Mouse (Mus musculus) retina, embryonic 14.5 days (tissue): ENCODE data around the gene Btbd9.

Experiments used
- DNase-seq: peaks from one replicate; pipeline ENCODE4 v3.0.0-alpha.2; 2015; ENCODE audit warnings: low spot score

The Btbd9 gene

GRCm38 (mm10) chr17:30241720-30242322 lies 334.5 kb downstream of the Btbd9 start:
- DNase-seq, result peak; percentile 64

GRCm38 (mm10) chr17:30241061-30241460 lies 335.2 kb downstream of the Btbd9 start:
- DNase-seq, result no peak

- no peak for DNase-seq
These were observed 335.6 kb downstream of the Btbd9 start for GRCm38 (mm10) chr17:30240659-30241058.

GRCm38 (mm10) chr17:30239458-30239857 lies 336.8 kb downstream of the Btbd9 start:
- DNase-seq, result no peak

- DNase-seq, result no peak
These were observed 338.7 kb downstream of the Btbd9 start for GRCm38 (mm10) chr17:30237600-30237999.

GRCm38 (mm10) chr17:30236611-30237010 lies 339.7 kb downstream of the Btbd9 start:
- DNase-seq, result peak; percentile 37

- DNase-seq, result no peak
These were observed 340.9 kb downstream of the Btbd9 start for GRCm38 (mm10) chr17:30235380-30235779.

GRCm38 (mm10) chr17:30232698-30233097 lies 343.6 kb downstream of the Btbd9 start:
- DNase-seq, result peak; percentile 68

- no peak for DNase-seq
These were observed 344.8 kb downstream of the Btbd9 start for GRCm38 (mm10) chr17:30231483-30231882.

- no peak for DNase-seq
These were observed 345.9 kb downstream of the Btbd9 start for GRCm38 (mm10) chr17:30230428-30230827.

- no peak for DNase-seq
These were observed 347.7 kb downstream of the Btbd9 start for GRCm38 (mm10) chr17:30228439-30229215.

GRCm38 (mm10) chr17:30225030-30225740 lies 351.1 kb downstream of the Btbd9 start:
- DNase-seq, result no peak

- no peak for DNase-seq
These were observed 353.5 kb downstream of the Btbd9 start for GRCm38 (mm10) chr17:30222837-30223236.

GRCm38 (mm10) chr17:30222361-30222760 lies 353.9 kb downstream of the Btbd9 start:
- no peak for DNase-seq

- no peak for DNase-seq
These were observed 354.6 kb downstream of the Btbd9 start for GRCm38 (mm10) chr17:30221677-30222076.

GRCm38 (mm10) chr17:30215741-30216140 lies 360.5 kb downstream of the Btbd9 start:
- DNase-seq, result no peak

GRCm38 (mm10) chr17:30214393-30214792 lies 361.9 kb downstream of the Btbd9 start:
- no peak for DNase-seq

- no peak for DNase-seq
These were observed 362.9 kb downstream of the Btbd9 start for GRCm38 (mm10) chr17:30213371-30213770.

GRCm38 (mm10) chr17:30212647-30213046 lies 363.6 kb downstream of the Btbd9 start:
- DNase-seq, result no peak

GRCm38 (mm10) chr17:30210936-30211335 lies 365.4 kb downstream of the Btbd9 start:
- no peak for DNase-seq

GRCm38 (mm10) chr17:30210262-30210661 lies 366.0 kb downstream of the Btbd9 start:
- no peak for DNase-seq

- DNase-seq, result no peak
These were observed 371.0 kb downstream of the Btbd9 start for GRCm38 (mm10) chr17:30205062-30205825.
